Mouse (Mus musculus) kidney, postnatal 25 days (tissue): Measurements from ENCODE around the gene Ccm2l.

Source experiments
- DNase-seq, 2 experiments: peaks; one replicate each; pipeline ENCODE4 v3.0.0; 2021; ENCODE audit warnings: mixed read lengths in 2 of 2

Gene Ccm2l

GRCm38 (mm10) chr2:153052700-153053351, 12.9 kb upstream of the Ccm2l start:
- peak in 1 of 2 experiments; percentile 21 for DNase-seq

GRCm38 (mm10) chr2:153053896-153054295, 11.9 kb upstream of the Ccm2l start:
- no peak for DNase-seq

- no peak for DNase-seq
Observed at GRCm38 (mm10) chr2:153055270-153055920, 10.4 kb upstream of the Ccm2l start.

GRCm38 (mm10) chr2:153058365-153058764, 7.4 kb upstream of the Ccm2l start:
- DNase-seq, result no peak

GRCm38 (mm10) chr2:153060216-153060615, 5.5 kb upstream of the Ccm2l start:
- no peak for DNase-seq

- no peak for DNase-seq
Observed at GRCm38 (mm10) chr2:153063394-153063793, 2.4 kb upstream of the Ccm2l start.

GRCm38 (mm10) chr2:153064190-153064970, 1.4 kb upstream of the Ccm2l start:
- no peak for DNase-seq

- DNase-seq, result no peak
Observed at GRCm38 (mm10) chr2:153066991-153067390, 1.2 kb downstream of the Ccm2l start.

- peak in 1 of 2 experiments; percentile 39 for DNase-seq
Observed at GRCm38 (mm10) chr2:153070762-153071490, 5.2 kb downstream of the Ccm2l start.

- DNase-seq, result no peak
Observed at GRCm38 (mm10) chr2:153071491-153072184, 5.9 kb downstream of the Ccm2l start.

- DNase-seq, result peak in 1 of 2 experiments; percentile 26
Observed at GRCm38 (mm10) chr2:153074651-153075050, 8.9 kb downstream of the Ccm2l start.

GRCm38 (mm10) chr2:153075961-153076360, 10.2 kb downstream of the Ccm2l start:
- DNase-seq, result peak in 1 of 2 experiments; percentile 28

- DNase-seq, result peak; percentile 75 to 92
Observed at GRCm38 (mm10) chr2:153080841-153081523, 15.2 kb downstream of the Ccm2l start.

GRCm38 (mm10) chr2:153081866-153082265, 16.1 kb downstream of the Ccm2l start:
- DNase-seq, result peak; percentile 38 to 55

GRCm38 (mm10) chr2:153083275-153083674, 17.5 kb downstream of the Ccm2l start:
- peak in 1 of 2 experiments; percentile 18 for DNase-seq

GRCm38 (mm10) chr2:153083824-153084223, 18.1 kb downstream of the Ccm2l start:
- DNase-seq, result no peak

- peak; percentile 26 to 59 for DNase-seq
Observed at GRCm38 (mm10) chr2:153084261-153084976, 18.7 kb downstream of the Ccm2l start.

GRCm38 (mm10) chr2:153085556-153085955, 19.8 kb downstream of the Ccm2l start:
- DNase-seq, result peak in 1 of 2 experiments; percentile 3

GRCm38 (mm10) chr2:153086166-153086565, 20.4 kb downstream of the Ccm2l start:
- DNase-seq, result peak in 1 of 2 experiments; percentile 29

GRCm38 (mm10) chr2:153087091-153087490, 21.3 kb downstream of the Ccm2l start:
- peak in 1 of 2 experiments; percentile 23 for DNase-seq

- DNase-seq, result peak in 1 of 2 experiments; percentile 19
Observed at GRCm38 (mm10) chr2:153089316-153089715, 23.6 kb downstream of the Ccm2l start.
